21 mouse cellular contexts compared by ENCODE assay signal in the genomic region with DNA sequence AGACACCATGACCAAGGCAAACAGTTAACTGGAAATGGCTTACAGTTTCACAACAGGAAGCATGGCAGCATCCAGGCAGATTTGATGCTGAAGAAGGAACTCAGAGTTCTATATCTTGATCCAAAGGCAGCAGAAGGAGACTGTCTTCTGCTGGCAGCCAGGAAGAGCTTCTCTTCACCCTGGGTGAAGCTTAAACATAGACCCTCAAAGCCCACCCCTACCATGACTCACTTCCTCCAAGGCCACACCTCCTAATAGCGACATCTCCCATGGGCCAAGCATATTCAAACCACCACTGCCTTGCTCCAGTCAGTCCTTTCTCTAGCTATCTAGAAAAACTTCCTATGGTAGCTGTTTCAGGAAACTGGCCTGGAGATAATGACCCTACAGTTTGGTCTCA. TPM values are rescaled to one million over a fixed set of nuclear protein-coding genes. Genes with fewer than 3 reads are reported as not detected.
"Had no signal": no experiment of that assay in that cellular context is flagged by ENCODE, and none has a peak within 500 bp of the region (broad histone marks: within the 10 kb centered on the region; RNA-seq: fewer than 3 reads in every experiment).

No protein-coding gene starts in this region.

- H3K27me3 ChIP-seq: lung, embryonic 15.5 days; megakaryocyte, embryonic 14.5 days; midbrain, embryonic 13.5 days; midbrain, embryonic 15.5 days; neural tube, embryonic 12.5 days; stomach, embryonic 15.5 days had no signal

- H3K27ac ChIP-seq: lung, embryonic 15.5 days; macrophage; midbrain, embryonic 13.5 days; midbrain, embryonic 15.5 days; neural tube, embryonic 12.5 days; stomach, embryonic 15.5 days; stomach, postnatal 0 days had no signal

- ATAC-seq: lung, postnatal 0 days; midbrain, embryonic 13.5 days; midbrain, embryonic 15.5 days had no signal

- H3K9ac ChIP-seq: lung, embryonic 15.5 days; midbrain, embryonic 13.5 days; midbrain, embryonic 15.5 days; neural tube, embryonic 12.5 days; stomach, embryonic 15.5 days had no signal

- DNase-seq: lung, adult 2 months; lung, postnatal 14 days; lung, postnatal 36 days; right cerebral cortex, postnatal 14 days; thymus, adult 2 months; thymus, postnatal 25 days; thymus, postnatal 4 days had no signal

- H3K4me2 ChIP-seq: lung, embryonic 15.5 days; midbrain, embryonic 11.5 days; midbrain, embryonic 13.5 days; midbrain, embryonic 15.5 days; neural tube, embryonic 12.5 days; stomach, embryonic 15.5 days had no signal

- H3K4me3 ChIP-seq: lung, embryonic 15.5 days; megakaryocyte, embryonic 14.5 days; midbrain, embryonic 13.5 days; midbrain, embryonic 15.5 days; neural tube, embryonic 12.5 days; stomach, embryonic 15.5 days had no signal

- H3K4me1 ChIP-seq: lung, embryonic 15.5 days; midbrain, embryonic 13.5 days; midbrain, embryonic 15.5 days; neural tube, embryonic 12.5 days; stomach, embryonic 15.5 days had no signal

- H3K9me3 ChIP-seq: lung, embryonic 15.5 days; midbrain, embryonic 13.5 days; midbrain, embryonic 15.5 days; neural tube, embryonic 12.5 days; stomach, embryonic 15.5 days had no signal

RNA-seq across cellular contexts. Expression of a gene that starts 59.3 kb away (rescaled TPM):
- total RNA-seq: megakaryocyte progenitor cell, adult 5-6 weeks; midbrain, postnatal 0 days; monocyte, adult 5-6 weeks; neutrophil, adult 5-6 weeks had no signal
- polyA plus RNA-seq: macrophage; midbrain, embryonic 11.5 days; midbrain, embryonic 13.5 days; neural tube, embryonic 12.5 days; stomach, embryonic 15.5 days had no signal
